Mouse (Mus musculus): ENCODE measurements around the gene Ceacam11.
"Not testable (repeated sequence)": the region's sequence is repeated elsewhere in the genome, so short reads cannot be mapped to it uniquely, and the experiment has no call there.

Gene Ceacam11

DNA sequence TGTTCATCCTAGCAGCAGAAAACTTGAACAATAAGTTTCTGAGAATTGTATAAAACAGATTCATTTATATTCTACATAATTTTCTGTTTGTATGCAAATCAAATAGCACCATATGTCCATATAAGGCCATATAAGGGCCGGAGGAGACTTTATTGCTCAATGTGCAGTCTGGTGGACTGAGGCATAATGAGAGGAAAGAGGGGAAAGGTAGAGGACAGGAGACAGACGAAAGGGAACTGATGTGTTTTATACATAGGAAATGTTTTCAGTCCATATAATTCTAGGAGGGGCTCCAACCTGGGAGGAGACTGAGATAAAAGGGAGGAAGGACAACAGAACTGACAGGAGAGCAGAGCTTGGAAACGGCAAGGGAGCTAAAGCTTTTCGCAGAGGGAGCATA is at the start of gene Ceacam11:
TSS of gene Ceacam11 (plus strand) at position 301 of the 400 bp plus-strand sequence.
- DNase-seq (ENCODE audit: low spot score): no peak

DNA sequence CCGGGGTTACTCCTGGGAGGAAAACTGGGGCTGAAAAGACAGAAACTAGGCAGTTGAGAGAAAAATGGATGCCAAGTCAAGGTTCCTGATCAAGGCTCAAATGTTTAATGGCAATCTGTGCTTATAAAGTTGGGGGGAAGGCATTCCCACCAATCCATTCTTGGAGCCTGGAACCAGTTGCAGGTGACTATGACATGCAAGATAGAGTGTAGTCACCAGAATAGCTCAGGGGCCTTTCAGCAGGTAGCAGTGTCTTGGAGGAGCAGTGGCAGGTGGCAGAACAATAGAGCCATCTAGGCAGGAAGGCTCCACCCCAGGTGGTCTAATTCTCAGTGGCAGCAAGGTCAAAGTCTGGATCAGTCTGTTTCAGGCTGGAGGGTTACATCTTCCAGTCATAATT is 29.2 kb downstream of the Ceacam11 start:
- not testable (repeated sequence) for DNase-seq (ENCODE audit: low spot score)

DNA sequence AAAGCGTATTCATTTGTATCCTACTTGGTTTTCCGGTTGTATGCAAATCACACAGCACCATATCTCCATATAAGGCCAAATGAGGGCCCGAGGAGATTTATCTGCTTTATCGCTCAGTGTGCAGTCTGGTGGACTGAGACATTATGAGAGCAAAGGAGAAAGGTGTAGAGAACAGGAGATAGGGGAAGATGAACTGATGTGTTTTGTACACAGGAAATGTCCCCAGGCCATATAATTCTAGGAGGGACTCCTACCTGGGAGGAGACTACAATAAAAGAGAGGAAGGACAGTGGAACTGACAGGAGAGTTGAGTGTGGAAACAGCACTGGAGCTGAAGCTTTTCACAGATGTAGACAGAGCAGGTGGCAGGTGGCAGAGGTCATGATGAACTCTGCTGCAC is 37.7 kb downstream of the Ceacam11 start, which contains the start of gene Ceacam13:
TSS of gene Ceacam13 (plus strand) at position 301 of the 400 bp plus-strand sequence.
- no peak for DNase-seq (ENCODE audit: low spot score)

All from embryo, embryonic 10 days (tissue).